Mouse (Mus musculus) retina, postnatal 1 day (tissue): ENCODE measurements at regions not wholly inside any gene's neighbourhood (a gene's known extent, or its start where the extent isn't known, plus 50 kb on each side); places are given as distances from the start of the nearest gene placed in this dataset.
"Not testable (repeated sequence)": the region's sequence is repeated elsewhere in the genome, so short reads cannot be mapped to it uniquely, and the experiment has no call there.

ENCODE experiments used
- DNase-seq: peaks from one replicate; pipeline ENCODE4 v3.0.0-alpha.2; 2012

DNA sequence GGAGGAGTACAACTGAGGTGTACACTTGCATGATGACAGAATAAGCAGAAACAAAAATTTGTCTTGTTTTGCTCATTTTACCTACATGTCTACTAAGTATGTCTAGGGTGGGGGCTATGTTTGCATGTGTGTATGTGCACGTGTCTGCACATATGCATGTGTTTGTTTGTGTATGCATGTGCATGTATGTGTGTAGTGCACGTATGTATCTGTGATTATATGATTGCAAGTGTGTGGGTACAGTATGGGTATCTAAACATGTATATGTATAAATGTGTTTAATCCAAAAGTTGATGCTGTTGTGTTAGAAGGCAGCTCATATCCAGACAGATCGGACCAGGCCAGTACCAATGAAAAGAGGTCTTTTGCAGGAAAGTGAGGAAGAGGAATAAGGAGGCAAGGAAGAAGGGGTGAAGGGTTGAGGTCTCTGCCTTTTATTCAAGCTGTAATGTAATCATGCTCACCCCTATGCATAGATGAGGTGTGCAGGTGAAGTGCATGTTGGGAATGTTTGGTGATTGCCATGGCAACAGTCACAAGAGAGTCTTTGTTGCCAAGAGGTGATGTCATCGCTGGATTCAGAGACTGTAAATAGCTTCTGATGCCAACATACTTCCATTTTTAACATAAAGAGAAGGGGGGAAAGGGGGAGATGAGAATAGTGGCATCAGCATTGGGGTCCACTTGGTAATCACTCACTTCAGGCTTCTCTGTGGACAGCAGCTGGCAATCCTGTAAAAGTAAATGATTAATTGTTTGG, 1447.7 kb downstream of the Zfp704 start:
- DNase-seq, result peak; percentile 77

DNA sequence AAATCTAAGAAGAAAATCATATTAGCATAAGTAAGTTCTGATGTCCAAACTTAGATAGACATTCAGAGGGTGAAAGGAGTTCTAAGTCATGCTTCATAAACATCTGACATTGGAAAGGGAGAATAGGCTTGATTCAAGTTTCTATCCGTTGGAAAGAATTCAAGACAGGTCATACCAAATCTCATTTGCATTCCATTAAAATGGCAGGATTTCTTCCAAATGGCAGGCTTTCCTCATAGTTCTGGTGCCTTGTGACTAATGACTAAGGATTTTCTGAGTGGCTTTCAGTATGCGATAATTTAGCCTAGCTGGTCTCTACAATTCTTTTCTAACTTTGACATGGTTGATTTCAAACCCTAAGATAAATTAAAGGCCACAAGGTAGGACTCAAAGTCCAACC, 1466.9 kb downstream of the Zfp704 start:
- no peak for DNase-seq

DNA sequence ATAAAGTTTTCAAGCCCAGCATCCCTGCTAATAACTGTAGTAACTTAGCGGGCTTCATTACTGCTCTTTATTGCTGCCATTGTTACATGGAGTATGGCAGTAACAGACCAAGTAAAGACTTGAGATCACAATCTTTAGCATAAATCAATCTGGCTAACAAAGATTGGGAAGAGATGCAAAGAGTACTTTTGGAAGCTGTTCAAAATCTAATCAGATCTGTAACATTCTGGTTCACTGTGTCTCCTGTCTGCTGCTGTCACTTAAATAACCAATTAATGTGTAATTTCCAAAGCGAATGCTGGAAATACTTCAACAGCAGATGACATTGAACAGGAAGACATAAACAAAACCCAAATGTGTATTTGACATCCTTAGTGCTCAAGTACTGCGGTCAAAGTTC, 1467.7 kb downstream of the Zfp704 start:
- DNase-seq, result peak; percentile 60

DNA sequence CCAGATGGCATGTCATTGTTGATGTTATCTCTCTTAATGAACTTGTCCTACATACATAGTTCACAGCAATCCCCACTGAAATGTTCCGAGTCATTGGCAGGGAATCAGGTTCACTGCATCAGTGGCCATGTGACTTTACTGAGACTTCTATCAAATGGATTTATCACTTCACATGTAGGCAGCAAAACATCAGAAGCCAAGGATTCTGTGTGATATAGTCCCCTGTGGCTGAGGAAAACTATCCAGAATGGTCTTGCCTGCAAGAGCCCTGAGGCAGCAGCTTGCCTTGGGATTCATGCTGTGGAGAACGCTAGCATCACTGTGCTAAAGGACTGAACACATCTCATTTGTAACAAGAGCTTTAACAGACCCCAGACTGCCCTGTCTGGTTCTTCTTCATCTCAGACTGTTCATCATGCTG, 1468.2 kb downstream of the Zfp704 start:
- peak; percentile 80 for DNase-seq

DNA sequence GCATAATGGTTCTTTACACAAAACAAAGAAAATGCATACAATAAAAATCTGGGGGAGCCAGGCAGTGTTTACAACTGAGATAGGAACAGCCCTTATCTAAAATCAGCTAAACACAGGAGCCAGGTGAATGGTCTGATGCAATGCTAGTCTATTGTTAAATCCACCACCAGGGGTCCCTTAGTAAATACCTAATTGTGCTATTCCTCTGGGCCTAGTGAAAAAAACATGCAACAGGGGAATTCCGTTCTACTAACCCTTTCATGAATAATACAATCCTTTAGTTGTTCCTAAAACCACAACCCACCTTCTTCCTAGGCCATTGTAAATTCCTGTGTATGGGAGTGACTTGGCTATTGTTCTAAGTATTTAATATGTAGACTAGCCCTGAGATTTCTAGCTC, 1486.2 kb downstream of the Zfp704 start:
- DNase-seq, result not testable (repeated sequence)

DNA sequence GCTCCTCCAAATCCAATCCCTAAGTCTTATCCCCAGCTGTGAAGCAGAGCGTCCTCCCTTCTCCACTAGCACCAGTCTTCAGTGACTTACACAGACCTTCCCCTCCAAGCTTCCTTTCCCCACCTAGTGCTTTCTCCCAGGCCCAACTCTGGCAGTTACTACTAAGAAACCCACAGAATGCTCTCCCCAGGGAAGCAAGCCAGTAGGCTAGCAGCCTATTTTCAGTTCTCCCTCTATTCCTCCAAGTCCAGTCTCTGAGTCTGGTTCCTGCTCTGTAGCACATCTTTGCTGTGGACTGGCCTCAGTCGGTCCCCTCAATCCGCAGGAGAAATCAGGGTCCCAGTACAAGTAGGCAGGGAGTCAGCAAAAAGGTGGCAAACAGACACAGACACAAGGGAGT, 1486.7 kb downstream of the Zfp704 start:
- no peak for DNase-seq

DNA sequence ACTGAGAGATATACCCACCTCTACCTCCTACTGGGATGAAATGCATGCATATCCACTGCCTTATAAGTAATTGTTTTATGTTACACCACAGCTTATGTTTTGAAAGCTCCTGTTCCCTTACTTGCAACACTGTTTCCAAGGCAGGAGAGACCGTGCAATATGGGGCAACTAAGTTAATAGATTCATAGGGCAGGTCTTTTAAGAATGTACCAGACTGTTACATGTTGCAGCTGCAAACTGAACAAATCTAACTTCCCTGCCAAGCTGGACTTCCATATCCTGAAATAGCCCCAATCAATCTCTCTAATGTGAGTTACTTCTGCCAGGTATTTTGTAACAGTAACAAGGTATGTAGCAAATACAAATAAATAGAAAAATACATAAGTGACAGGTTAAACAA, 1478.0 kb upstream of the 1700008P02Rik start:
- DNase-seq, result no peak

DNA sequence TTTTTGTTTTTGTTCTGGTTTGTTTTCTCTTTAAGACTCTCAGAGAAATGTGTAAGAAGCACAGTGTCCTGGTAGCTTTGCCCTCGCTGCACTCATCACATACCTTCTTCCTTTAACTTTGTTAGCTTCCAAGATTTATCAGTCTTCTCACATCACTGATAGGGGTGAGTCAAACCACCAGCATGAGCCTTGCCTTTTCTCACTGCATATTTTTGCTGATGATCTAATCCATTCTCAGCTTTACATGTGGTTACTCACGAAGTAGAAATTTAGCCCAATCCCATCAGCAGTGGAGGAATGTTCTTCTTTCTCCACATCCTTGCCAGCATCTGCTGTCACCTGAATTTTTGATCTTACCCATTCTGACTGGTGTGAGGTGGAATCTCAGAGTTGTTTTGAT, 1464.5 kb upstream of the 1700008P02Rik start:
- DNase-seq, result no peak

DNA sequence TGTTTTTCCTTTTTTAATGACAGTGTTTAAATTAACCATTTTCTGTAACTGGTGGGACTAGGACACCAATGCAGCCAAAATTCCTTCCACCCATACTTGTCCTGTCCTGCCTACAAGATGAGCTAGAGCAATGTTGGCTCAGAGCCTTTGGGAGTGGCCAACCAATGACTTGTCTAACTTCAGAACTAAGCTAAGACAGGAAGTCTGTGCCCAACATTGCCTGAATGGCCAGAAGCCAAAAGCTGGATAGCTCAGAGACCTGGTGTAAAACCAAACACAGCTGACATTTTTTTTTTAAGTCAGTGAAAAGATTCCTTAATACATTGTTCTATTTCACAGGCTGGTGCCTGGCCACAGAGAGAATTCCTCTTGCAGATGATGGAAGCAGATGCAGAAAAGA, 1433.5 kb upstream of the 1700008P02Rik start:
- no peak for DNase-seq

DNA sequence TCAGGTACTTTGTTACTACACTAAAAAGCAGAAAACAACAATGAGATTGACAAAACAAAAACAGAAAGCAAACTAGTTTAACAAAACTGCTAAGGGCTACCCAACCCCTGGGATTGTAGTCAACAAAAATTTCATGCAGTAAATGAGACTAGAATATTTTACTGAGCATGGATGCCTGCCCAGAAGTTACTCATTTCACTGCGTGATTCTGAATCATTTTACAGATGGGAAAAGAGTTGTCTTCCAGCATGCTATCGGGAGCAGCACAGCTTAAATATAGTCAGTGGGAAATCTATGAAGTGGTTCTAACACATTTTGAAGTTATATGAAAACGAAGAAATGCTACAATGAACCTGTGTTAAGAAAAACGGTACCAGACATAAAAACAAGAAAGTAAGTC, 1430.9 kb upstream of the 1700008P02Rik start:
- DNase-seq, result no peak

DNA sequence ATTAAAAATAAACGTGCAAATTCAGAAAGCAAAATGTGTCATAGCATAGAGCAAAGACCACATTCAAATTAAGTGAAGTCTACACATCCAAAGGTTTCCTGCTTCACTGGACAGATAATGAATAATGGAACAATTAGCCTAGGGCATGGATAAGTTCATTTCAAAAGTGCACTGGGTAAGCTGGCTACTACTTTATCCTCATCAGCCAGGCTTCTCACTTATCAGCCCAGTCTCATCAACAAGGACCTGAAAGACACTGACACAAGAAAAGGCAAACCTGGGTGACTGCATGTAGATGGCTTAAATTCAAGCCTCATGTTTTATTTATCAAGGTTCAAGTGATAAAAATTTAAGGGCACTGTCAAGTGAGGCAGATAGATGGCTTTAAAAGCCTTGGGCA, 1429.5 kb upstream of the 1700008P02Rik start:
- peak; percentile 35 for DNase-seq

DNA sequence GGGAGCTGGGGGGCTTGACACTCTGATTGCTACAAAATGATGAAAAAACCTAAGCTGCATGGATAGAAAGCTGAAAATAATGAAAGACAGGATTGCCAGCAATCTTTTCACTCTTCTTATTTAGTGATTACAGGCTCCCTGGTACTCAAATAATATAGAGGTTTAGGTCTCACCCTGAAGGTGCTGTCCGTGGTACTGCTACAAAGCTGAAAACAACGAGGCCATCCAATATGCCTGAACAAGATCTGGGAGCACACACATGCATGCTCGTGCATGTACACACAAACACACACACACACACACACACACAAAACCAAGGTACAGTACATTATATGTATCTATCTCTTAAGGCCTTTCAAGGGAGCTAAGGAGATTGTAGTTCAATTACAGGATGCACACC, 1426.1 kb upstream of the 1700008P02Rik start:
- no peak for DNase-seq

DNA sequence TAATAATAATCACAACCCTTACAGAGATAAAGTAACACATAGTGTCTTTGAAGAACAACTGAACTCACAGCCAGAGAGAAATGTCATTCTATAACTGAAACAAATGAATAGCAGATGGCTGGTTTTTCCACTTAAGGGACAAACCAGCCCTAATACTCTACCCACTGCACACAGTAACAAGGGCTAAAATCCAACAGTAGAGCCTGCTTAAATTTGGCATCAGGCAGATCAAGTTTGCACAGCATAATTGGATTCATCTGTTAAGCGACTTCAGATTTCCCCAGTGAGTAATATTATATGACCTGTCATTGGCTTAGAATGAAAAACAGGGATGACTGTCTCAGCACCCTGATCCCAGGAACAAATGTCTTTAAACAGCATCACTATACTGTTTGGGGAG, 1416.5 kb upstream of the 1700008P02Rik start:
- peak; percentile 31 for DNase-seq

DNA sequence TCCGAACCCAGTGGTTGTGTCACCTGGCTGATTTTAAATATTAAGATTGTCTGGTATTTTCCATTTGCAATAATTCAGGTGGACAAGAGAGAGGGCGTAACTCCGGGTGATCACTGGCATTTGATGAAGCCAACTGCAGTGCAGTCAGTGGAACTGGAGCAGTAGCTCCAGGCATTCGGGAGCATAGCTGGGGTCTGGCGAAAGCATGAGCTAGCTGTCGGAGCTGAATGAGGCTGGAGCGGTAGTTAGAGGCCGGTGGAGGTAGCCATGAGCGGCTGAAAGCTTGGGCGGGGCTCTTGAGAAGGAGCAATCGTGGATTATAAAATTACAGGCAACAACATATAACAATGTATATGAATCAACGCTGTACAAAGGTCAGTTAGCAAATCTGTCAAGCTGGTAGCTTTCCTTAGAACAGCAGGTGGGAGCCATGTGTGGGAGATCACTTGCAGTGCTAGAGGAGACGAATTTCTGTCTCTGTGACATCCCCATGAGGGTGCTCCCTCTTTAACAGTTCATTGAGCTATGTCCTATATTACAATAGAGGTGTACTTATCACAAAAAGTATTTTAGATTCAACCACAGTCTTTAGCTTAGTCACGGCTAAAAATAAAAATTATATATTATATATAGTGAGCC, 1415.0 kb upstream of the 1700008P02Rik start:
- no peak for DNase-seq

DNA sequence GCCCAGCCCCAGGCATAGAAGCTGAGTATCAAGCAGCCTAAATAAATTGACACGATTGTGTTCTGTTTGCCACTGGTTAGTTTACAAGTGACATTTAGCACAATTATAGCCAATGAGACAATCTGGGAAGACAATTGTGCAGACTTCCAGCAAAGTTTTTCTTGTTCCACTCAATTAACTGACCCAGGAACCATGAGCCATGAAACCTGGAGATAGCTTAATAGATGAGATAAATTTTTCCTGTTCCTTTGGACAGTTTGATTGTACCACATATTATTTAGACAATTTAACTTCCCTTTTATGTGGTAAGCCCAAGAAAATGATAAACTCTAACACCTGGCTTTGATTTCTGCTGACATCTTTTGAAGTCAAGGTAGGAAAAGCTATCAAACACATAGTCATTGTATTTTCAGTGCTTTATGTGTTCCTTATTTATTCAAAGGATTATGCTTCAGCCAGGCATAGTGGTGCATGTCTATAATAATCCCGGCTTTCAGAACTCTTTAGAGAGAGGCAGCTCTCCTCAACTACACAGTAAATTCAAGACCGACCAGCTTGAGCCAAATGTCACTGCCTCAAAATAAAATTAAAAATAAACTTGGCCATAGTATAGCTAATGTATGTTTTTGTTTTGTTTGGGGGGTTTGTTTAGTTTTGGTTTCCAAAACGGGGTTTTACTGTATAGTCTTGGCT, 1406.2 kb upstream of the 1700008P02Rik start:
- no peak for DNase-seq

DNA sequence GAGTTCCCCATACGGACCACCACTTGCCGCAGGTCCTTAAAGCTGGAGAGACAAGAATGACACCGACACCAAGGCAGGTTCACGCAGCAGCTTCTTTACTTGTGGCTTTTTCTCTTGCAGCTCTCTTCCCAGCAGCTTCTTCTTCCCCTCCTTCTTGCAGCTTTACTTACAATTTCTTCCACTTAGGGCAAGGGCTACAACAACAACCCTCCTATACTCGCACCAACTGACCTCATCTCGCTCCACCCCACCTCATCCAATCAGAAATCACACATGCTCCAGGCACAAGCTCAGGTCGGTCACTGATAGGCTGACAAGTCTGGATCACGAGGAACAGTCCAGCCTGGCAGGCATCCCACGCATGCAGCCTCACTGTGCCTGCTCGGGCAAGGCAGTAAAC, 1402.4 kb upstream of the 1700008P02Rik start:
- no peak for DNase-seq

DNA sequence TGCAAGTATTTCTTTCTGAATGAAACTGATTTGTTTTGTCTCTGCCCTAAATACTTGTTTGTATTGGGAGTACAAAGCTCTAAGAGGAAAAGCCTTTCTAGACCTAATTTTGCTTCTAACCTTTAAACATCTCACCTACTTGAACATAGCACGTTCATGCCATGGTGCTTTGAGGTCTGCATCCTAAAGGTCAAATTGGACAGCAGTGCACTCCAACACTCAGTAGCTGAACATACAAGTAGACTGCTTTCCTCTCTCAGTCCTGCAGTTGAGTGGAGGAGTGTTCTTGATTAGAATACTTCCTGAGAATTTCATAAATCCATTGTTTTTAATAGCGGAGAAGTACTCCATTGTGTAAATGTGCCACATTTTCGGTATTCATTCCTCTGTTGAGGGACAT, 1397.2 kb upstream of the 1700008P02Rik start:
- DNase-seq, result no peak

DNA sequence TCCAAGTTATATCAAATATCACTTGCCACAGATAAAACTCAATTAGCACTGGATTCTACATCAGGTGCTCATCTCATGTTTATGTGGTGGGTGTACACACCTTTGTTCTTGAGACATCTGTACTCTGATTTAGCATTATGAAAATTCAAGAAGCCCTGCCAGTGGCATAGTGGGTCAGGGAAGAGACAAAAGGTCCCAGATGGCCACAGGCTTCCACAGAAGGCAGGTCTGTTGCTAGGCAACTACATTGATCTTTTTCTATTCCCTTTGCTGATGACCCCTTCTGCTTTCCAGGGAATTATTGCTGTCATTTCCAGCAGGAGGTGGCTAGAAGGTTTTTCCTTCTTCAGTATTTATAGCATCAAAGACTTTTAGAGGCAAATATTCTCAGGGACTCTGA, 1396.7 kb upstream of the 1700008P02Rik start:
- peak; percentile 69 for DNase-seq

DNA sequence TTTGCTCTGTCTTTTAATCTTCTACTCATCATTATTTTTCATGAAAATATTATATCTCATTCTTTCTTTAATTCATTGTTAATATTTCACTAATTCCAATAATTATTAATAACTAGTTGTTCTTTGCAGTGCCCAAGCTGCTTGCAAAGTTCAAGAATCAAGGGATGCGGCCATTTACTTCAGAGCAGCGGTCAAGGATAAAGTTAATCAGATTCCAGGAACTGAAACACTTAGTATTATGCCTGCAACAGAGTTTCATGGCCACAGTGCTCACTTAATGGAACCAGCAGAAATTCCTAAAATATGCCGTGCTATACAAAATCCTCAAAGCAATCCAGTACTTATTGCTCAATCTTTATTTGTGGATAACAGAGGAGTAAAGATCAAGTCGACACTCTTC, 1389.7 kb upstream of the 1700008P02Rik start:
- DNase-seq, result no peak

DNA sequence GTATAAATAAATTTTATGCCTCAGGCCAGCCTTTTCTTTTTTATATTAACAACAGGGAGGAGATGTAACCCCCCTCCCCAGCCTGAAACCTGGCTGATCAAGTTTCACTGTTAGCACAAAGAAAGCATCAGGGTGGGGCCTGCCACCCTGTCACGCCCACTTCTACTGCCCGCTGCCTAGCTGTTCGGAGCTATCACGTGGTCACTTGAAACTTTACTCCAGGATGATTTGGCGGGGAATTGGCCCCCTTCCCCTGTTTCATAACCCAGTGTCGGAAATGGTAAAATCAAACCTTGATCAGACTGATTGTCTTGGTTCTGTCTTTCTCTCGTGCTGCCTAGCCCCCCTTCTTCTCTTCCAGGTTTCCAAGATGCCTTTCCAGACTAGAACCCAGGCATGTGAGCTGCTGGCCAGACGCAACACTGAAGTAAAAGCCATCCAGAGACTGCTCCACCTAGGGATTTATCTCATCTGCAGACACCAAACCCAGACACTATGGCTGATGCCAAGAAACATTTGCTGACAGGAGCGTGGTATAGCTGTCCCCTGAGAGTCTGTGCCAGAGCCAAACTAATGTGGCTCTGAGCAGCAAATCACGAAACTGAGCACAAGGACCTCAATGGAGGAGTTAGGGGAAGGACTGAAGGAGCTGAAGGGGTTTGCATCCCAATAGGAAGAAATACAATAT, 1386.6 kb upstream of the 1700008P02Rik start:
- no peak for DNase-seq

DNA sequence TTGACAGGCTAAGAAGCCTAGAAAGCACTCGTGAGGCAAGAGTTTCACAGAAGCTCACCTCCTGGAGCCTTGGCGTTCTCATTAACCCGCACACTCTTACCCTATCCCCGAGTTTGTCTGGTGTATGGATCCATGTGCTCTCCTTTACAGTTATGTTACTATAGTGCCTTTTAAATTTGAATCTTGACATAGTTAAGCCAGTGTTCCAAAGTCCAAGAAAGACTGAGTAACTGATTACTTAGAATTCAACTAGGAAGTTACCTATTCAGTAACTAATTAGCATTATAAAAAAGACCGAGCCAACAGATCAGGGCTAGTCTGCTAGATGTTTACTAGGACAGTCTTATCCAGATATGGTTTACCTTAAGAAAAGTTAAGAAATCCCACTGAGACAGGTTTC, 1386.0 kb upstream of the 1700008P02Rik start:
- DNase-seq, result no peak

DNA sequence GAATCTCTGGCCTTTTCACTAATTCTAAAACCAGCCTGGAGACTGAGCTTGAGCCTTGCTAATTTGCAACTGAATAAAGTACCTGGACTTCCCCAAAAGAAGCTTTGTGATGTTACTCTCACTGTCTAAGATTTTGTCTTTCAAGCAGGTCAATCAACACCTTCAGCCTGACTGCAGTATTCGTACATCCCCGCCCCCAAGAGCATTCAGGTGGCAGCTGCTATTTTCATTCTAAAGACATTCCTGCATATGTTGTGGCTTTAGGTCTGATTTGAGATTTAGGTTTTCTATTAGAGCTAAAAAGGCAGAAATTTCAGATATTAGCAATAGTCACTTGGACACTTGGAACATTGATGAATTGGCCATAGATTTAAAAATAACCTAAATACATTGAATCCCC, 1385.4 kb upstream of the 1700008P02Rik start:
- DNase-seq, result not testable (repeated sequence)

DNA sequence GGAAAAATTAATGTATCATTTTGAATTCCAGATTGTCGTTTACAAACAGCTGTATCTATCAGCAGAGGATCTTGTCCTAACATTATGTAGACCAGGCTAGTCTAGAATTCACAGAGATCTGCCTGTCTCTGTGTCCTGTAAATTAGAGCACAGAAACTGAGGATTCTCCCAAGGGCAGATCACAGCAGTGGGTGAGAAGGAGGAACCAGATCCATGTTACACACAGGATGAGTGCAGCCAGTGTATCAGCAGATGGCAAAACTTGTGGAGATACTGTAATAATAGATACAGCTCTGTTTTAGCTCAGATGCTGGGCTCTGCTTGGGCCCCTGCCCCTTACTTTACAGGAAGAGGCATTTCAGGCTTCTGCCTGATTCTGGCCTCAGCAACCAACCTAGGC, 1384.0 kb upstream of the 1700008P02Rik start:
- no peak for DNase-seq

DNA sequence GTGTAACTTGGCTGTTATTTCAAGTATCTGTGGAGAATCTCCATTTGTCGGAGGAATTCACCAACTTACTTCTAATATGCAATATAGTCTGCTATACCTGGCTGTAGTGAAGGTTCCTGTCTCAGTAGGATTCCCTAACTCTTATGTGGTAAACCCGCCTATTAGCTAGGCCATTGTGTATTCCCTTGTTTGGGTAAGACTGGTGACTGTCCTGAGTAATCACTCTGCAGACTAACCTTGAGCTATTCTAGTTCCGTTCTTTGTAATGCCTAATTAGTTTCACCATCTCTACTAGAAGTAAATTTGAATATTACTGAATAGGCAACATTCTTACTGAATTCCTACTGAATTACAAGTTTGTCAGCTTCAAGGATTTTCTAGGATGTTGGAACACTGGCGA, 1380.8 kb upstream of the 1700008P02Rik start:
- DNase-seq, result no peak
